Mouse (Mus musculus): Measurements from ENCODE around the gene Inhbe.

Inhbe gene

GRCm38 (mm10) chr10:127353909-127354895 lies at the start of gene Inhbe:
Gene Inhbe, minus strand, starts transcription at chr10:127354411.
- DNase-seq = peak in 1 of 2 experiments; percentile 61

GRCm38 (mm10) chr10:127391774-127392173 lies 37.6 kb upstream of the Inhbe start:
- peak in 1 of 2 experiments; percentile 12 for DNase-seq

- no peak for DNase-seq
These were observed 27.5 kb upstream of the Inhbe start for GRCm38 (mm10) chr10:127381743-127382134.

GRCm38 (mm10) chr10:127380767-127381742 lies 26.8 kb upstream of the Inhbe start:
- peak; percentile 71 to 82 for DNase-seq

GRCm38 (mm10) chr10:127380251-127380691 lies 26.1 kb upstream of the Inhbe start, which contains the start of gene R3hdm2:
Gene R3hdm2, plus strand, starts transcription at chr10:127380327.
- peak; percentile 98 to 99 for DNase-seq

GRCm38 (mm10) chr10:127379654-127380053 lies 25.4 kb upstream of the Inhbe start:
- DNase-seq = no peak

GRCm38 (mm10) chr10:127377700-127378099 lies 23.5 kb upstream of the Inhbe start:
- DNase-seq = no peak

GRCm38 (mm10) chr10:127371023-127371422 lies 16.8 kb upstream of the Inhbe start:
- no peak for DNase-seq

- no peak for DNase-seq
These were observed 15.9 kb upstream of the Inhbe start, which contains the start of gene Inhbc for GRCm38 (mm10) chr10:127369834-127370820. Gene Inhbc, minus strand, starts transcription at chr10:127370431.

GRCm38 (mm10) chr10:127368273-127368672 lies 14.1 kb upstream of the Inhbe start:
- DNase-seq = no peak

GRCm38 (mm10) chr10:127367116-127367515 lies 12.9 kb upstream of the Inhbe start:
- DNase-seq = no peak

- DNase-seq = no peak
These were observed 6.5 kb upstream of the Inhbe start for GRCm38 (mm10) chr10:127360714-127361113.

- no peak for DNase-seq
These were observed 1.1 kb upstream of the Inhbe start for GRCm38 (mm10) chr10:127355336-127355735.

GRCm38 (mm10) chr10:127352766-127353165 lies 1.4 kb downstream of the Inhbe start:
- DNase-seq = no peak

- DNase-seq = no peak
These were observed 2.0 kb downstream of the Inhbe start for GRCm38 (mm10) chr10:127352187-127352586.

GRCm38 (mm10) chr10:127351719-127352118 lies 2.5 kb downstream of the Inhbe start:
- DNase-seq = no peak

GRCm38 (mm10) chr10:127351285-127351595 lies 3.0 kb downstream of the Inhbe start:
- no peak for DNase-seq

GRCm38 (mm10) chr10:127350594-127351284 lies 3.5 kb downstream of the Inhbe start:
- peak; percentile 83 to 87 for DNase-seq

- DNase-seq = no peak
These were observed 4.4 kb downstream of the Inhbe start for GRCm38 (mm10) chr10:127349810-127350209.

- peak in 1 of 2 experiments; percentile 50 for DNase-seq
These were observed 5.3 kb downstream of the Inhbe start for GRCm38 (mm10) chr10:127348957-127349356.

GRCm38 (mm10) chr10:127346173-127346572 lies 8.0 kb downstream of the Inhbe start:
- DNase-seq = no peak
